Mouse (Mus musculus): ENCODE measurements around the gene Tacc3.
A peak's percentile ranks its signal among the peaks of the same experiment; 100 is the strongest.

- TF ChIP-seq CTCF (IDR thresholded peaks at IDR 0.05; ENCODE audit: low read depth) (peak; percentile 56), EP300 (IDR thresholded peaks at IDR 0.05; ENCODE audit: low read depth) (no peak)
Observed at GRCm38 (mm10) chr5:33668223-33668622, 10.3 kb downstream of the Tacc3 start.

Measured in liver, postnatal 0 days (tissue).